Mouse (Mus musculus): ENCODE results near the gene Sorcs3. TPM values are rescaled to one million over a fixed set of nuclear protein-coding genes. Genes with fewer than 3 reads are reported as not detected.

Gene Sorcs3
- polyA plus RNA-seq, 1 experiment, result 17.7 TPM

- no peak for DNase-seq (ENCODE audit: extremely low spot score in 1 of 2, low spot score in 1 of 2)
These were observed 598.7 kb downstream of the Sorcs3 start for GRCm38 (mm10) chr19:48804546-48804945.

DNA sequence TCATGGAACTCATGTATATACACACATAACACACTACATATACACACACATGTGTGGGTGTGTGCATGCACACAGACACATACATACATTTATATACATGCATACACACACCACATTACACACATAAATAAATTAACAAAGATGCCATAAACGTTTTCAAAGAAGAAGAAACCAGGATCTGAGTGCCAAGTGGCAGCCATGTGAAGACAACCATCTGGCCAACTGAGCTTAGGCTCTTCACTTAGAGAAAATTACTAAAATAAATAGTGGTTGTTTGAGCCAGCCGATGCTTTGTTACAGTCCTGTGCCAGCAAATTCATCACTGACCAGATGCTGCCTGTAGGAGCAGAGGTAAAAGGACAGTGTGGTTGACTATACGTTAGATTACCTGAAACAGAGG is 605.7 kb downstream of the Sorcs3 start:
- no peak for DNase-seq (ENCODE audit: extremely low spot score in 1 of 2, low spot score in 1 of 2)

DNA sequence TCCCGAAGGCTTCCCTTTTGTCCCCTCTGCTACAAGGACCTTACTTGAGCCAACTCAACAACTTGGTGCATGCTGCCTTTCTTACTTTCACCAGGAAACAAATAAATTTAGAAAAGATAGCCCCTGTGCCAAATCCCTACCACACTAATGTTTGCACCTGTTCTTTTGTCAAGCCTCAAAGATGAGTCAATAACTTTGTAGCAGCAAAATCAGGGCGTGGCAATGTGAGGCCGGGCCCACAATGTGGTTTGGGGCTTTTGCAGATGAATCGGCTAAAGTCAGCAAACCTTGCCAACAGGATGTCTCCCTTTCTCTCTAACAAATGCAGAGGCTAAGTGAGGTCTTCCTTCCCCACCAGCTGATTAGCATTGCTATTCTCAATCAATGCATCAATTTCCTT is 608.0 kb downstream of the Sorcs3 start:
- no peak for DNase-seq (ENCODE audit: extremely low spot score in 1 of 2, low spot score in 1 of 2)

- DNase-seq (ENCODE audit: extremely low spot score in 1 of 2, low spot score in 1 of 2), result no peak
These were observed 609.2 kb downstream of the Sorcs3 start for GRCm38 (mm10) chr19:48815064-48815463.

- peak; percentile 33 to 65 for DNase-seq (ENCODE audit: extremely low spot score in 1 of 2, low spot score in 1 of 2)
These were observed 614.9 kb downstream of the Sorcs3 start for GRCm38 (mm10) chr19:48820493-48821282.

GRCm38 (mm10) chr19:48821283-48821715 is 615.5 kb downstream of the Sorcs3 start:
- DNase-seq (ENCODE audit: extremely low spot score in 1 of 2, low spot score in 1 of 2), result peak in 1 of 2 experiments; percentile 54

DNA sequence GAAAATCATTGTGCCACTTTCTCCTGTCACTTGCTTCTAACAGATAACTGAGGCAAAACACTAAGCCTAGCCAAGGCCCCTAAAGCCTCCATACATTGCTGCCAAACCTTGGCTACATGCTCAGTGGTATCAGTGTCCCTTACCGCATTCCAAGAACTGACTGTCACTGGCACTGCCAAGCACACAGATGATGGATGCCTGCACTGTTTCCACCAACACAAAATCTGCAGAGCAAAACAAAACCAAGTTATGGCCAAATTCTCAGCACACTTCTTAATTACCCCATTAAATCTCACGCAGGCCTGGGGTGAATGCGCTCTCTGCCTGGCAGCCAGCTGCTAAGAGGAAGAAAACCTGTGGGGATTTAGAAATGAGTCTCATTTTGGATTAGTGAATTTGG is 628.5 kb downstream of the Sorcs3 start:
- no peak for DNase-seq (ENCODE audit: extremely low spot score in 1 of 2, low spot score in 1 of 2)

GRCm38 (mm10) chr19:48839418-48839817 is 633.6 kb downstream of the Sorcs3 start:
- DNase-seq (ENCODE audit: extremely low spot score in 1 of 2, low spot score in 1 of 2), result no peak

DNA sequence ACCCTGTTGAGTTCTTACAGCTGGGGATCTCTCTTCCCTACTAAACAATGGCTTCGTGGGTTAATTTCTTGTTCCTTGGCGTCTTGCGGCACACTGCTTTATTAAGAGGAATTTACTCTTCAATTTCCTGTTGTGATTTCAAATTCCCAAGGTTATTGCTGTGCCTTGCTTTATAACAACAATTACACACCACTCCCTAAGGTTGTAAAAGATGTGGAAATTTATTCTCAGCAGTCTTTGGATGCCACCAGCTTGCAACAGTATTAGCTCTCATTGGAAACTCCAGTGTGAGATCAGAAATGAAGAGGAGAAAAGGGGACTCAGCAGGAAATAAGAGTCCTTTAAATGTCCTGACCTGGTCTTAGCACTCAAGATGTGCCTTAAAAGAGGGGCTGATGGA is 641.9 kb downstream of the Sorcs3 start:
- DNase-seq (ENCODE audit: extremely low spot score in 1 of 2, low spot score in 1 of 2), result no peak

DNA sequence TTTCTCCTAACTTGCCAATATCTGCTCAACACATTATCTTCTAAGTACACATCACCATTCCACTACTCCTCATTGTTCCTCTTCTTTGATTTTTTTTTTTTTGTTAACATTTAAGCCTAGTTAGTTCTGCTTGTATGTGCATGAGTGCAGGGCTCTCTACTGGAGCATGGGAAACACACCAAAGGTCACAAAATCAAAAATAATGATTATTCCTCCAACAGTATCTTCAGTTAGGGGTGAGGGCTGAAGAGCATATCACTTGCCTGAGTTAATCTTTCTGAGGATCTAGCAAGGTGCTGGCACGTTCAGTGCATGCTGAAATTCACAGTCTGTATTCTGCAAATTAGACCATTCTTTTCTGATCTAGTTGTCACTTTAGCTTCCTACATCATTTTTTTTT is 644.6 kb downstream of the Sorcs3 start:
- DNase-seq (ENCODE audit: extremely low spot score in 1 of 2, low spot score in 1 of 2), result no peak

Data from frontal cortex, adult 2 months (tissue).